Mouse (Mus musculus) limb, embryonic 13.5 days (tissue): Measurements from ENCODE around the gene Wdr62. TPM values are rescaled to one million over a fixed set of nuclear protein-coding genes. Genes with fewer than 3 reads are reported as not detected.

ENCODE experiments used
- ATAC-seq: fragments of 200-750 bp; cut with Nextera tagmentation; 2 replicates; pipeline ENCODE4 v1.8.0; 2017; ENCODE audit warnings: low read depth, moderate number of reproducible peaks, moderate TSS enrichment; ENCODE audit not compliant: low FRiP score
- H3K27ac ChIP-seq: fragments of 300-500 bp; sonication (generic); 2 replicates; pipeline ENCODE4 v1.5.1; 2015; ENCODE audit warnings: inconsistent platforms, mild to moderate bottlenecking, moderate library complexity
- H3K27me3 ChIP-seq: fragments of 300-500 bp; sonication (generic); 2 replicates; pipeline ENCODE4 v1.6.1; 2015; ENCODE audit warnings: mild to moderate bottlenecking, inconsistent platforms
- H3K36me3 ChIP-seq: fragments of 300-500 bp; sonication (generic); 2 replicates; pipeline ENCODE4 v1.6.1; 2015; ENCODE audit warnings: inconsistent platforms, mild to moderate bottlenecking, moderate library complexity
- H3K4me1 ChIP-seq: fragments of 300-500 bp; sonication (generic); 2 replicates; pipeline ENCODE4 v1.6.1; 2015; ENCODE audit warnings: inconsistent platforms
- H3K4me2 ChIP-seq: fragments of 300-500 bp; sonication (generic); replicated peaks from 2 replicates; pipeline ENCODE4 v1.6.1; 2015; ENCODE audit warnings: inconsistent platforms, mild to moderate bottlenecking, moderate library complexity
- H3K4me3 ChIP-seq: fragments of 300-500 bp; sonication (generic); 2 replicates; pipeline ENCODE4 v1.5.1; 2015; ENCODE audit warnings: moderate library complexity, mild to moderate bottlenecking, inconsistent platforms
- H3K9ac ChIP-seq: fragments of 300-500 bp; sonication (generic); 2 replicates; pipeline ENCODE4 v1.6.1; 2015; ENCODE audit warnings: mild to moderate bottlenecking, inconsistent platforms
- H3K9me3 ChIP-seq: fragments of 300-500 bp; sonication (generic); 2 replicates; pipeline ENCODE4 v1.6.1; 2016; ENCODE audit warnings: inconsistent platforms
- WGBS: fragments of 180-500 bp; shearing (Covaris S2); methylation state at CpG from one replicate; pipeline ENCODE4 v1.1.7; 2015; 5-methylcytosine and 5-hydroxymethylcytosine counted together
- polyA plus RNA-seq: library from polyadenylated mRNA; unstranded; fragments of >200 nt; fragmentation: Nextera tagmentation; extraction: Ambion mirVana; gene quantifications from 2 replicates; pipeline ENCODE4 v1.2.1, GENCODE M21; 2015

The Wdr62 gene
- 8.5 and 9.2 TPM in 2 replicates for polyA plus RNA-seq

DNA sequence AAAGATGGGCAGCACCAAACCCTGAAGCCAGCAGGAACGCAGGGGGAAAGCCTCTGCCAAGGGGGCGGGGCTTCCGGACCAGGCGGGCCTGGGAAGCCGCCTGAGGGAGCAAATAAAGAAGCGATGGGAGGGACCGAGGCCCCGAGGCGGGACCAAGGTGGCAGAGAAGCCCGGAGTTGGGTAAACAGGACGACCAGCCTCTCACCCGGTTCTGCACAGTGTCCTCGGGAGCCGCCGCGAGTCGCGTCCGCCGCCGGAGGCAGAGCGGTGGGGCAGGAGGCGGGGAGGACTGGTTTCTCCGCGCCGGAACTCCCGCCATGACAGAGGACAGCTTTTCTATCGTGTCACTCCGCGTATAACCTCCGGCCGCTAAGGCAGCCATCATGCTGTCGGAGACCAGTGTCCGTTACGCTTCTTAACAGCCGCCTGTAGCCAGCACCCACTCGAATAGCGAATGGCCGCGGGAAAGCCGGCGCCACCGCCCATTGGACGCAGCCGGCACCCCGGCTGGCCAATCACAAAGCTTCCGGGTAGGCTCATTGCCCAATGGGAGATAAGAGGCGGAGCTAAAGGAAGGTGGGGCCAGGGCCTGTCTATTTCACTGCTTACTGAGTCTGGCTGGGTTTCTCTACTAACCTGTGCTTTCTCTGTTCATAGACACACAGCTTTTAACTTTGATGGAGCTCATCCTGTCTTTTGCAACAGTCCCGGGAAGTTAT is at the start of gene Wdr62, which contains the start of gene Thap8:
Gene Wdr62 (minus strand): TSS at position 469 of the 719 bp plus-strand sequence.
Gene Thap8 (plus strand): TSS at position 144 of the 719 bp plus-strand sequence.
- Histone ChIP-seq H3K27ac (peak within 1 kb of the TSS; percentile 97), H3K4me2 (peak within 1 kb of the TSS; percentile 82), H3K36me3 (no peaks in the 10 kb centered on the region), H3K27me3 (no peaks in the 10 kb centered on the region), H3K4me1 (peaks cover 13% of the 10 kb centered on the region), H3K9me3 (no peaks in the 10 kb centered on the region), H3K9ac (peak within 1 kb of the TSS; percentile 55), H3K4me3 (peak within 1 kb of the TSS; percentile 65)
- peak; percentile 95 for ATAC-seq
- under 1% methylated on average over 49 of the region's 49 CpGs for WGBS

DNA sequence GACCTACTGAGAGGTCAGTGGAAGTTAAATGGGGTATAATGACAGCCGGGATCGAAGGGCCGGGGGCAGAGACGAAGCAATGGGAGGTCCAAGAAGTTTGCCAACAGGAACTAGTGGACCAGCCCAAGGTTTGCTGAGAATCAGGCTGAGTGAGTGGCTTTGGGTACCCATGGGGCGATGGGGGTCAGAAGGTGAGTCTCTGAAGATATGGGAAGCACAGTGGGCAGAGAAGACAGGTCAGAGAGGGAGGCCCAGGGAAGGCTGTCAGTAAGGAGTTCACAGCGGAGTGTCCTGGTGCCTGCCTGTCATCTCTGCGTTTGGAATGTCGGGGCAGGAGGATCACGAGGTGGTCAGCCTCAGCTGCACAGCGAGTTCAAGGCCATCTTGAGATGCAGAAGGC is 48.2 kb upstream of the Wdr62 start:
- WGBS: 56% methylated on average over 10 of the region's 10 CpGs
- H3K27ac ChIP-seq: no peak overlapping the region
- H3K4me3 ChIP-seq: no peak overlapping the region
- no peaks in the 10 kb centered on the region for H3K36me3 ChIP-seq
- no peak overlapping the region for H3K9ac ChIP-seq
- peaks cover 2% of the 10 kb centered on the region; the same call in 1 of the 2 replicates for H3K4me1 ChIP-seq
- ATAC-seq: no peak
- H3K4me2 ChIP-seq: no peak overlapping the region
- no peaks in the 10 kb centered on the region for H3K9me3 ChIP-seq
- H3K27me3 ChIP-seq: peaks cover 17% of the 10 kb centered on the region

DNA sequence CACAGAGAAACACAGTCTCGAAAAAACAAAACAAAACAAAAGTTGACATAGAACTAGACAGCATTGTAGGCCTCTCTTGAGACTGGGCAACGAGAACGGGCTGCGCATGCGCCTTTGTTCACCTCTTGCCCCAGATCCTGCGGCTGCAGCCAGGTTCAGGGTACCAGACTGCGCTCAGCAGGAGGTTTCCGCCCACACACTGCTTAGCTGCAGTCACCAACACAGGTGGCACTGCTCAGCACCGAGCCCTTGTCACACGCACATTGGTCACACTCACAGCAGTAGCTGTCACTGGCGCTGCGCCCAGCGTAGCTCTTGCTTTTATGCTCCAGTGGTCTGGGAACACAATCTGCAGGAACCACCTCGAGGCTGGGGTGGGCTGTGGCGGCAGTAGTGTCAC is 46.9 kb upstream of the Wdr62 start:
- 65% methylated on average over 15 of the region's 15 CpGs for WGBS
- peaks cover 5% of the 10 kb centered on the region; the same call in 1 of the 2 replicates for H3K4me1 ChIP-seq
- H3K9me3 ChIP-seq: no peaks in the 10 kb centered on the region
- H3K27ac ChIP-seq: no peak overlapping the region
- peaks cover 10% of the 10 kb centered on the region for H3K27me3 ChIP-seq
- H3K36me3 ChIP-seq: no peaks in the 10 kb centered on the region
- peak overlapping the region; percentile 43; the same call in 1 of the 2 replicates for H3K9ac ChIP-seq
- H3K4me3 ChIP-seq: no peak overlapping the region
- no peak overlapping the region for H3K4me2 ChIP-seq
- no peak for ATAC-seq

DNA sequence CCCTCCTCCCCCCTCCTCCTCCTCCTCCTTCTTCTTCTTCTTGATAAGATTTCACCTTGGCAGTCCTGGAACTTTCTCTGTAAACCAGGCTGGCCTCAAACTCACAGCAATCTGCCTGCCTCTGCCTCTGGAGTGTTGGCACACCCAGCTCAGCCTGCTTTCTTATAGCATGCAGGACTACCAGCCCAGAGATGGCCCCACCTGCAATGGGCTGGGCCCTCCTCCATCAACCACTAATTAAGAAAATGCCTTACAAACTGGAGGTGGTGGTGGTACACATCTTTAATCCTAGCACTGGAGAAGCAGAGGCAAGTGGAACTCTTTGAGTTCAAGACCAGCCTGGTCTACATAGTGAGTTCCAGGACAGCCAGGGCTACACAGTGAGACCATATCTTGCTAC is 46.2 kb upstream of the Wdr62 start:
- Histone ChIP-seq H3K9me3 (no peaks in the 10 kb centered on the region), H3K27ac (no peak overlapping the region), H3K4me1 (peaks cover 5% of the 10 kb centered on the region), H3K9ac (no peak overlapping the region), H3K4me2 (no peak overlapping the region), H3K27me3 (peaks cover 9% of the 10 kb centered on the region), H3K4me3 (no peak overlapping the region), H3K36me3 (no peaks in the 10 kb centered on the region)
- no peak for ATAC-seq

DNA sequence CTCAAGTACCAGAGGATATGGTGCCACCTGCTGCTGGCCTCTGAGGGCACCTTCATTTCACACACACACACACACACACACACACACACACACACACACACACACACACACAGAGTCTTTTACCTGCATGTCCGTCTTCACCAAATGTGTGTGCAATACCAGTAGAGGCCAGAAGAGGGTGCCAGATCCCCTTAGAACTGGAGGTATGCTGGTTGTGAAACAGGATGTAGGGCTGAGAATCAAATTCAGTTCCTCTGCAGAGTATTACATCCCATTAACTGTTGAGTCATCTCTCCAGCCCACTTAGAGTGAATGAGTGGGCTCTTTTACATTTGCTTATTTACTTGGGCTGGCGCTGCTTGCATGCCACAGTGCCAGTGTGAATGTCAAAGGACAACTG is 45.1 kb upstream of the Wdr62 start:
- 44% methylated on average over 2 of the region's 2 CpGs for WGBS
- ATAC-seq: no peak
- Histone ChIP-seq H3K4me3 (no peak overlapping the region), H3K4me1 (peaks cover 15% of the 10 kb centered on the region), H3K4me2 (no peak overlapping the region), H3K27me3 (peaks cover 9% of the 10 kb centered on the region), H3K36me3 (no peaks in the 10 kb centered on the region), H3K9me3 (no peaks in the 10 kb centered on the region), H3K9ac (no peak overlapping the region), H3K27ac (no peak overlapping the region)

DNA sequence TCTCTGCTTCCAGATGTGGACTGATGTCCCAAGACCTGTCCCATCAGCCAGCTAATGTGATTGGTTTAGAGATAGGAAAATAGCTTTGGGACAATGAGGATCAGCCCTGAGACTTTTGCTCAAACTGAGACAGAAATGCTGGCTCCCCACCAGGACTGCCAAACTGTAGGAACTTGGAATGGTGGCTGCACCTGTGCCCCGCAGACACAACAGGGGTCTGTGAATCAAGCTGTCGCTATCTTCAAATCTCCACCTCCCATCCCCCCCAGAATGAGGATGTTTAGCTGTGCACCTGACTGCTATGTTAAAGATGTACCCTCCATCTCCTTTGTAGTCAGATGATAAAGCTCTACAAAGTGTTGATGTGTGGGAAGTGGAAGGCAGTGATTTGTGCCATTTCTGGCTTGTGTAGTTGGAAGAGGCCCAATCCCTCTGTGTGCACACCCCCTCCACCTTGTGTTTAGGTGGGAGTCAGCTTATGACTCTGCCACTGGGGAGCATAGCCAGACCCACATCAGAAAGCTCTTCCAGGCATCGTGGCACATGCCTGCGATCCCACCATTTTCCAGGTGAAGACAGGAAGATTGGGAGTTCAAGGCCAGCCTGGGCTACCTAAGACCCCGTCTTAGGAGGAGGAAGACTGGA is 44.2 kb upstream of the Wdr62 start:
- Histone ChIP-seq H3K9ac (no peak overlapping the region), H3K9me3 (no peaks in the 10 kb centered on the region), H3K4me1 (peaks cover 15% of the 10 kb centered on the region), H3K4me3 (no peak overlapping the region), H3K36me3 (peaks cover 3% of the 10 kb centered on the region; the same call in 1 of the 2 replicates), H3K27ac (no peak overlapping the region), H3K4me2 (no peak overlapping the region), H3K27me3 (peaks cover 9% of the 10 kb centered on the region)
- no peak for ATAC-seq
- 84% methylated on average over 5 of the region's 5 CpGs for WGBS

DNA sequence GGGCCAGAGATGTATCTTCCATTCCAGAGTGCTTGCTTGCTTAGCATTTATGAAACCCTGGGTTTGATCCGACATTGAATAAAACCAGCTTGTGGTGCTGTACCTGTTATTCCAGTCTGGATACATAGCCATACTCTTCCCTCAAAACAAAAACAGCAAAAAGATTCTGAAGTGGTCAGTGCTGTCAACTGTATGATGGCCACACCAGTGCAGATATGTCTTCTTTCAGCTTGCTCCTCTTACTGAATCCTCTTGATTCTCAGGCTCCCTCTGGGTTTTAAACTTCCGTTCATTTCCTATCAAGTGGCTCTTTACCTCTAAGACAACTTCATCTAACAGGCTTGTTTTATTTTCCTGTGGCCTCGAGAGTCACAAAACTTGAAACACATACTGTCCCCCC is 43.6 kb upstream of the Wdr62 start, which contains the start of gene Sdhaf1:
Gene Sdhaf1 (minus strand): TSS at position 101 of the 400 bp plus-strand sequence.
- Histone ChIP-seq H3K36me3 (peaks cover 8% of the 10 kb centered on the region; the same call in 1 of the 2 replicates), H3K4me3 (peak within 1 kb of the TSS; percentile 86), H3K27me3 (peaks cover 9% of the 10 kb centered on the region), H3K9me3 (no peaks in the 10 kb centered on the region), H3K4me1 (peaks cover 15% of the 10 kb centered on the region), H3K4me2 (peak within 1 kb of the TSS; percentile 88), H3K27ac (peak within 1 kb of the TSS; percentile 90), H3K9ac (peak within 1 kb of the TSS; percentile 88)
- WGBS: 64% methylated on average over 3 of the region's 3 CpGs
- no peak for ATAC-seq

DNA sequence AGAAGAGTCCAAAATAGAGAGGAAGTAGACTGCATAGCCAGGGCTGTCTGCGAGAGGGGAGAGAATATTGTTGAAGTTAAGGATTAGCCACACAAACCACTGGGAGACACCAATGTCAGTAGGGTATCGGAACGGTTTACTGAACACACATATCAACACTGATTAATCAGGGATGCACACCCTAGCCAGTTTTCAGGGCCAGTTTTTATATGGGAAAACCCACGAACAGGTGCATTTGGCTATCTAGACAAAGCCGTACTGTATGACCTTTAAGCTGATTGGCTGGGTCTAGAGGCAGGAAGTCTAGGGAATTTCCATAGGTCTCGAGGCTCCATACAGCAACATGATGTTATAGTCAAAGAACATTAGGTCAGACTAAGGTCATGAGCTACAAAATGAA is 42.6 kb upstream of the Wdr62 start:
- ATAC-seq: no peak
- no peaks in the 10 kb centered on the region for H3K9me3 ChIP-seq
- H3K4me1 ChIP-seq: peaks cover 15% of the 10 kb centered on the region
- peak overlapping the region; percentile 86 for H3K4me3 ChIP-seq
- H3K27me3 ChIP-seq: peaks cover 4% of the 10 kb centered on the region
- peaks cover 17% of the 10 kb centered on the region for H3K36me3 ChIP-seq
- peak overlapping the region; percentile 88 for H3K4me2 ChIP-seq
- H3K9ac ChIP-seq: peak overlapping the region; percentile 88
- 39% methylated on average over 6 of the region's 6 CpGs for WGBS
- H3K27ac ChIP-seq: peak overlapping the region; percentile 90

DNA sequence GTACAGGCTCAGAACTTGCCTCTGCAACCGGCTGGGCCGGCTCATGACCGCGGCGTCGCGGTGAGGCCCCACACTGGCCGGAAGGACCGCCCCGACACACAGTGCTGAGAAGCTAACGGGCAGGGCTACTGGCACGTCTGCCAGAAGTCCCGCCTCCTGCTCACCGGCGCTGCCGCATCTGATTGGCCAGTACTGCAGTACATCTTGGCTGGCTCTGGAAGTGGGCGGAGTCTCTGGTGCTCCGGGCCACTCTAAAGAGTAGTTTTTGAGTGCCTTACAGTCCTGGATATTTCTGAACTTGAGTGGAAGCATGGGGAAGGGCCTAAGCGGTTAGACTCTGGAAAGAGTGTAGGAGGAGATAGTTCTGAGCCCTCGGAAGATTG is 42.1 kb upstream of the Wdr62 start:
- no peaks in the 10 kb centered on the region for H3K9me3 ChIP-seq
- ATAC-seq: peak; percentile 99
- H3K4me1 ChIP-seq: peaks cover 15% of the 10 kb centered on the region
- peak overlapping the region; percentile 88 for H3K9ac ChIP-seq
- 0% methylated on average over 20 of the region's 20 CpGs for WGBS
- peak overlapping the region; percentile 90 for H3K27ac ChIP-seq
- peak overlapping the region; percentile 88 for H3K4me2 ChIP-seq
- H3K36me3 ChIP-seq: peaks cover 23% of the 10 kb centered on the region
- peak overlapping the region; percentile 86 for H3K4me3 ChIP-seq
- peaks cover 3% of the 10 kb centered on the region for H3K27me3 ChIP-seq

DNA sequence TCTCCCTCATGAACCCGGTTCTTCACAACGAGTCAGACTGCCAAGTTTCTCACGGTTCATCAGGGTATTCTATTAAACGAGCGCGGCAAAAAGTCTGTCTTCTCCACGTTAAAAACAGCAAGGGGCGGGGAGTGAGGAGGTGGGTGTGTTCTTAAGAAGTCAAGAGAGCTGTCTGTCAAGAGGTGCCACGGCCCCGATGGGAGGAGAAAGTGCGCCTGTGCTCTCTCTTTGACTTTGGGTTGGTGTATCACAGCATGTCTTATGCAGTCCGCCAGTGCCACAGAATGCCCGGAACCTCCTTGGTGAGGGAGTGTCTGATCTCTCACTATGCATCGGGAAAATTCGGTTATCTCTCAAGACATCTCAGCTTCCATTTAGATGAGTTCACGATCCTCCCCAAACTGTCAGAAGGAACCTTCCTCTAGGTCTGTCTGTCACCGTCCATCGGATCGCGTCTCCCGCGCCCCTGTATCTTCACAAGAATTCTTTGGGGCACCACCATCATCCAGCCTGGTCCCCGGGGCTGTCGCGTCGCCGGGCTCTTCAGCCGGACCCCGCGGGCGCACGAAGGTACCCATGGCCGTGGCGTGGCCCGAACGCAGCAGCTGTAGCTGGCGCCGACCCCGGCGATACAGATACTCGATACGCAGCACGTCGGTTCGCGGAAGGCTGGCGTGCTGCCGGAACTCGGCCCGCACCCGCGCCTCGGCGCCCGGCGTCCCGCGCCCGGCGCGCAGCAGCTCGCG is 41.5 kb upstream of the Wdr62 start, which contains the start of gene E130208F15Rik:
Gene E130208F15Rik (plus strand): TSS at position 202 of the 746 bp plus-strand sequence.
- Histone ChIP-seq H3K27me3 (no peaks in the 10 kb centered on the region), H3K27ac (peak within 1 kb of the TSS; percentile 90), H3K4me3 (peak within 1 kb of the TSS; percentile 86), H3K9ac (peak within 1 kb of the TSS; percentile 88), H3K4me2 (peak within 1 kb of the TSS; percentile 88), H3K9me3 (no peaks in the 10 kb centered on the region), H3K36me3 (peaks cover 28% of the 10 kb centered on the region), H3K4me1 (peaks cover 15% of the 10 kb centered on the region)
- ATAC-seq: peak; percentile 58
- WGBS: under 1% methylated on average over 63 of the region's 63 CpGs

DNA sequence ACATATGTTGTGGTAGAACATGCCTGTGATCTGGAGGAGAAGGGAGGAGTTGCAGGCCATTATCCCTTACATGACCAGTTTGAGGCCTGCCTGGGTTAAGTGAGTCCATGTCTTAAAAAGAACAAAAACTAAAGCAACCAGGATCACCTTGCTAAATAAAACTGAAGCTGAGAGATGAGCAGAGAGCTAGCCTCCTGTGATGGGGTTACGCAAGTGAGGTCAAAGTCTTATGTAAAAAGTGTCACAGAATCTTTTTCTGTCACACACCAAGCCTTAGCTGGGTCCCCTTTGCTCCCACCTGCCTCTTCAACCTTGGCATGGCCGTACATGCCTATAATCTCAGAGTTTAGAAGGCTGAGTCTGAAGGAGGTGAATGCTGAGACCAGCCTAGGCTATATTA is 40.7 kb upstream of the Wdr62 start:
- Histone ChIP-seq H3K27ac (no peak overlapping the region), H3K9me3 (no peaks in the 10 kb centered on the region), H3K4me3 (peak overlapping the region; percentile 86), H3K4me1 (peaks cover 17% of the 10 kb centered on the region), H3K36me3 (peaks cover 32% of the 10 kb centered on the region), H3K27me3 (no peaks in the 10 kb centered on the region), H3K4me2 (peak overlapping the region; percentile 88), H3K9ac (peak overlapping the region; percentile 88)
- ATAC-seq: no peak
- 80% methylated on average over 2 of the region's 2 CpGs for WGBS

DNA sequence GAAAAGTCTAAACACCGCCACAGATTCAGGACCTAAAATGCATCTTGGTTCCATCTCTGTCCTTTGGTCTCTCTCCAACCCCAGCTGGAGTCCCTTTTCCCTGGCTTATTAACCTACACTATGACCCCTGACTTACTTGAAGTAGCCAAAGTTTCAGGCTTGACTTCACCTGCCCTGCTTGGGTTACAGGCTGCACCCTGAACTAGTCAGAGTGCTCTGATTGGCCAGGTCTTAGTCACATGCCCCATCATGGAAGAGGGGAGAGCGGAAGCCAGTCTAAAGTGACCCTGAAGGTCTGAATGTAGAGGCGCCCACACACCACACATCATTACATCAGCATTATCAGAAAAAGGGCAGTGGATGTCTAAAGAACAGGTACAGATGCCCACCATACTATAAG is 37.9 kb upstream of the Wdr62 start:
- Histone ChIP-seq H3K4me3 (no peak overlapping the region), H3K9me3 (no peaks in the 10 kb centered on the region)
- WGBS: 86% methylated on average over 3 of the region's 3 CpGs

More for the DNA sequence above, 37.9 kb upstream of the Wdr62 start:
- Histone ChIP-seq H3K27ac (no peak overlapping the region), H3K27me3 (no peaks in the 10 kb centered on the region), H3K4me1 (peaks cover 35% of the 10 kb centered on the region), H3K4me2 (no peak overlapping the region), H3K36me3 (peaks cover 32% of the 10 kb centered on the region), H3K9ac (no peak overlapping the region)
- no peak for ATAC-seq
